Mouse (Mus musculus): ENCODE measurements around the gene Boc.
A peak's percentile ranks its signal among the peaks of the same experiment; 100 is the strongest.

The Boc gene

DNA sequence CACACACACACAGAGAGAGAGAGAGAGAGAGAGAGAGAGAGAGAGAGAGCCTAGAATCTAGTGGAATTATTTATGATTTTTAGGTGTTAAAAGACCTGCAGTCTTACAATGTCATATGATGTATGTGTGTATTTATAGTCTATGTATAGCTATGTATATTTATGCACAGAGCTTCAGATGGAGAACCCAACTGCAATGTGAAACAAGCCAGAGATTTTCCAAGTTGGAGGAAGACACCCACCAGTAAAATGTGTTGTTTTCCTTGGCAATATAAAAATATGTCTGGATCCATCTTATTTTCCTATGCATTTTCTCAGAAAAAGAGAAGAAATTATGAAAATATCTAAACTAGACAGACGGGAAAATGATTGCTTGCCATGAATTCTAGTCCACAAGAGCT is 32.7 kb downstream of the Boc start:
- no peak for DNase-seq

GRCm38 (mm10) chr16:44523595-44523994 is 35.1 kb downstream of the Boc start:
- DNase-seq, result no peak

- DNase-seq, result no peak
Measured at GRCm38 (mm10) chr16:44516498-44516897, 42.2 kb downstream of the Boc start.

DNA sequence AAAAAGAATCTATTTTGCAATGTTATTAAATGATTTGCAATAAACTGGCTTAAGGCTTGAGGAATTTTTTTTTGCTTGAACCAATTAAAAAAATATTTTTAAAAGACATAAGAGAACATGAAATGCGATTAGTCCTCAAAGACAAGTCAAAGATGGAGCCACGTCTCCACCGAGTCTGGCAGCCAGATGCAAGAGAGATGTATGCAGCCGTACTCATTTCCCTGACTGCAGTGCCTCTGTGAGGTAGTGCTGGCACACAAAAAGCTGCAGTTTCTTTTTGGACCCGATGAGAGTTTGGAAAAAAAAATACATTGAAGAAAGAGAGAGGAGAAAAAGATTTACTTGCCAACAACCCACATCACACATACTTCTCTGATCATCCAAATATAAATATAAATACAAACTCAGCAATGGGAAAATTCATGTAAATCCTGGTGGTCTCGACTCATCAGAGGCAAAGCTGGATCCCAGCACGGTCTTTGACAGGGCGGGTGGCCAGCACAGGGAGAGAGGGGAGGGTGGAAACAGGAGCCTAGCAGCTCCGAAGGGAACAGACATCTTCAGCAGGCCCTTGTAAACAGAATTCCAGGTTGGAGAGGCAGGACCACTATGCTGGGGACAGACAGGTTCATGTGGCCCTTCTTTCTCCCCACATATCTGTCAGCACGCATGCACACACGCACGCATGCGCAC is 48.0 kb downstream of the Boc start:
- no peak for DNase-seq

- DNase-seq, result no peak
Measured at GRCm38 (mm10) chr16:44509458-44510344, 49.0 kb downstream of the Boc start.

GRCm38 (mm10) chr16:44508772-44509171 is 49.9 kb downstream of the Boc start:
- no peak for DNase-seq

DNA sequence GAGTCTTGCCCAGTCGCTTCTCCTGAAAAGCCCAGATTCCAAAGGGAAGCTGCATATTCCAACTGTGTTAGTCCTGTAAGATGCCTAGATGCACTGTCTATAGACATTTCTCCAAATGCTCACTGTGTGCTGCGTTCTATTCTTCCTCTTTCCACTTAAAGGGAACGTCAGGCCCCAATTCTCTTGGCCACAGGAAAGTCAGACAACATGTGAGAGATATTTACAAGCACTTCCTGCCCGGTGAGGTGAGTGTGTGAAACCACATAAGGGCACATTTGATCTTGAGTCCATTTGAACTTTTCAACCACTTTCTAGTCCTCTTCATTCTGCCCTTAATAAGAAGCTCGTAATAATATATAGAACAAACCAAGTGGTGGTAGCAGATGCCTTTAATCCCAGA is 50.7 kb downstream of the Boc start:
- no peak for DNase-seq

DNA sequence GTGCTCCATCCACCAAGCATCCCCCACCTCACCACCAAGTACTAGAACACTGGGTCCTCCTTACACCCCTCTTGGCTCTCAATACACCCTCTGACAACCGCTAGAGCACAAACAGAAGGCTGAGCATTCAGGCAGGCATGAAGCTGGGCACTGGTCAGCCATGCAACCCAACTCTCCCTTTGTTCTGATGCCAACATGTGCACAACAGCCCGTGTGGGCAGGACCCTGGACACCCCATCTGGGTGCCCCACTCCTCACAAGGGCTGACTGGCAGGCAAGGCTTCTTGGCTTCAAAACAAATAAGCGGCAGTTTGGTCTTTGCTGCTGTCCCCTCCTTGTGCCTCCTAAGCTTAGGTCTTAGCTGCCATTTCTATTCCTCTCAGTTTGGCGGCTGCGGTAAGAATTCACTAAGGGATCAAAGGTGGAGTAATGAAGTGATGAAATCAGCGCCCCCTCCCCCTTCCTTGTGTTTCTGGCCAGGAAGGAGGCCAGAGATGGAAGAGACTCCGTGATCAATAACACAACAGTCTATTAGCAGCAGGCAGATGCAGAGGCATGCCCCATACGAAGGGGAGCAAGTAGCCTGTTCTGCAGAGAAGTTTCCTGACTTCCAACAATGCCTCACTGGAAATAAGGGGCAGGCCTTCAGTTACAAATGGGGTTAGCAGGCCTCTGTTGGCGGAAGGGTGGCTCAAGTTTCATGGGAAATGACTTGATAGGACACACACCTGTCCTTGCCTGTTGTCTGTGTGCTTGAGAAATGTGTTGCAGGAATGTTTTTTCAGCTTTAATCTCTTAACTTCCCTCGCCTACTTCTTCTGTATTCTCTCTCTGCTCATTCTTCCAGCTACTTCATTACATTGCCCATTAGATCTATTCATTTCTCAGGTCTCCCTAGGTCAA is 51.4 kb downstream of the Boc start:
- DNase-seq, result peak; percentile 37

GRCm38 (mm10) chr16:44505243-44505642 is 53.5 kb downstream of the Boc start:
- no peak for DNase-seq

DNA sequence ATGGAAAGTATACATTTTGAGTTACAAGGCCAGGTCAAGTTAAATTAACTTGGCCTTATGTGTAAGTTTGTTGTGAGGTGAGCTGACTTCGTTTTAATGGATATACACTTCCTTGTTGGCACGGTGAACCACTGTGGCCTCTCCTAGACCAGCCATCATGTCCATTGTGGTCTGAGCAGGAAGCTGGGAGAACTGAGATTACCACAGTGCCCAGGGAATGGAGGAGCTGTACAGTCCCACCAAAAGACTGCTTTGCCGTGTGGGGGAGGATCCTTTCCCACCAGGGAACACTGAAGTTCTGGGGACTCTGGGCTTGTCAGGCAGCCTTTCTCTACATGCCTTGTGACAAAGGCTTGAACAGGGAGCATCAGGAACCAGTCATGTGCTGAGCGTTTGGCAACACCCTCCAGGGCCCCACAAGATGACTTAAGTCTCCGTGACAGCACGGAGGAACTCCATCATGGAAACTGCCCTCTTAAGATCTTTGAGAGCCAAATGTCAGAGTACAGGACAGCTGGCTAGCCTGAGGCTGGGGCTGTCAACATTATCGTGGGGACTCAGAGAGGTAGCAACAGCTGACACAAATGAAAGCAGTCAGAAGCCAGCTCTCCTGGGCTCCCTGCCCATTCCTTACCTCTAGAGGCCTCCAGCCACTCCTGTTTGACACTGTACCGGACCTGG is 55.7 kb downstream of the Boc start:
- DNase-seq, result no peak

GRCm38 (mm10) chr16:44502325-44502724 is 56.4 kb downstream of the Boc start:
- no peak for DNase-seq

GRCm38 (mm10) chr16:44501783-44502182 is 56.9 kb downstream of the Boc start:
- DNase-seq, result no peak

DNA sequence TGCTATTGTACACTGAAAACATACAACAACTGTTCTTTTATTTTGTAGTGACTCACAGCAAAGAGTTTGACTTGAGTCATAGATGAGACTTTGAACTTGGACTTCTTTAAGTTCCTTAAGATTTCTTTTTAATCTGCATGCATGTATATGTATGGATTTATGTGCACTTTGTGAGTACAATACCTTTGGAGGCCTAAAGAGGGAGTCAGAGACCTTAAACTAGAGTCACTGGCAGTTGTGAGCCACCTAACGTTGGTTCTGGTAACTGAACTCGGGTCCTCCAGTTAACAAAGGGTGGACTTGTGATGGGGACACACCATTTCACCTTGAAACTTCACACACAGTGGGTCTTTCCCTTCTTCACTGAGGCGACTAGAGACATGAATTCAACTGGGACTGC is 60.2 kb downstream of the Boc start:
- no peak for DNase-seq

DNA sequence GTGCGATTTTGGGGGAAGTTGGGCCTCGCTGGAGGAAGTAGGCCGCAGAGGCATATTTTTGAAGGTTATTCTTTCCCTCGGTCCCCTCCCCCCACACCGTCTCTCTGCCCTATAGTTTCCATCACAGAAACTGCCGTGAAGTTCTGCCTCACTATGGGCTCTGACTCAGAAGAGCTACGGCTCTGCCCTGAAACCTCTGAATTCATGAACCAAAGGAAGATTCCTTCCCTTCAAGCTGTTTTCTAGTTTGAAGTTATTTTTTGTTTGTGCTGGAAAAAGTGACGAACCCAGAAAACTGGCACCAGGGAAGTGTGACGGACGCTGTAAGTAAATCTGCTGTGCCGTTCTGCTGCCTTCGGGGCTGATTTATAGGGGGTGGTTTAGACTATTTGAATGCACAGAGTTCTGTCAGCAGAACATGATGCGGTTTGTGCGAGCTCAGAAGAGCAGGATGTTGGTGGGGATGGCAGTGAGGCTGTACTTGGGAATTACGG is 61.7 kb downstream of the Boc start:
- no peak for DNase-seq

DNA sequence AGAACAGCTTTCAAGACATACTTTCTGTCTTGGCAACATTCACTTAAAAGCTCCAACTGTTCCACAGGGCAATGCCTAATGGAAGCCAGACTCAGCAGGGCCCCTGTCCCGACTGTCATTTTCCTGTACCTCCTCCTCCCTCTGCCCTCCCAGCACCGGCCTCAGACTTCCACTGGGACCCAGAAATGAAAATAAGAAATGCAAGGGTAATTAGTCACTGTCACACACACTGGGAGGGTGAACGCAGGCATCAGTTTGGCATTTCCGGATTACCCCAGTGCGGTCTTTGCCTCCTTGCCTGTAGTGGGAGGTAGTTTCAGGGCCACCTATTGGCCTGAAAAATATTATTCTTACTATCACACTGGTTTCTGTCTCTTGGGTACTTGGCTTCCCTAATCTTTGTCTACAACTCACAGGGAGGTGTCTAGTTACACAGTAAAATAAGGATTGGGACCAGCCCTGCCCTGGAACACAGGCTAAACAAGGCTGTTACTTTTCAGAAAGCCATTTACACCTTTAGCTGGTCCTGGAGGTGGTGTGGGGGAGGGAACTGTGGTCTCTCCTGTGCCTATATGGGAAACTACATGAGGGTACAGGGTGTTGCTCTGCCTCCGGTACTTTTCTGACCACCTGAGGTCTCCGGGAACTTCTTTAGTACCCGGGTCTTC is 64.1 kb downstream of the Boc start:
- peak; percentile 70 for DNase-seq

- DNase-seq, result peak; percentile 29
Measured at GRCm38 (mm10) chr16:44493868-44494267, 64.8 kb downstream of the Boc start.

DNA sequence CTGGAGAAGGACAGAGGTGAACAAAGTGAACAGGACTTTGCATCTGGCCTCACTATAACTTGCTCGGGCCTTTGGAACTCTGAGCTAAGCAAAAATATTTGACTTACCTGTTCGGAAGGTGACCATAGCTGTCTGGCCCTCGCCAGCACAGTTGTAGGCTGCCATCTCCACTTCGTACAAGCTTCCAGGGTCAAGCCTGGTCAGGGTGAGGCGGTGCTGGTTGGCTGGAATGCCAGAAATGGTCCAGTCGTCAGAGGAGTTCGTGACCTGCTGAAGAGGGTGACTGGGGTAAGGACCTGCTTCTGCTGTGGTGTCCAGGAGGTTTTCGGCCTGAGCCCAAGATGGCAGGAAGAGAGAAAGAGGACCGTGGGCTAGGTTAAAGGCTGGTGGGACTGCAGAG is 66.0 kb downstream of the Boc start:
- DNase-seq, result no peak

DNA sequence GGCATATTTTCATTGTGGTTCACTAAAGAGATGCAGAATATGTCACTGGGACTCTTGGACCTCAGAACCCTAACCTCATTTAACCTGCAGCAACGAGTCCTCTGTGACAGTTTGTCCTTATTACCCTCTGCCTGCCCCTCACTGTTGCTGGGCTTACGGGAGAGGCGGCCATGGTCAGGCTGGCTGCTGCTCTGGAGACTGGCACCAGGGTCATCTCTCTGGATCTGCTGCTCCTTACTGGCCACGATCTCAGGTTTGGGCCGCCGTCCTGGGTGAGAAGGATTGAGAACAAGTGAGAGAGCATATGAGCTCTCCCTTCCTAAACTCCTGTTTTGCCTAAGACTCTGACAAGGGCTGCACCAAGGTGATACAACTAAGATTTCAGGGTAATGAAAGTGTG is 66.5 kb downstream of the Boc start:
- no peak for DNase-seq

DNA sequence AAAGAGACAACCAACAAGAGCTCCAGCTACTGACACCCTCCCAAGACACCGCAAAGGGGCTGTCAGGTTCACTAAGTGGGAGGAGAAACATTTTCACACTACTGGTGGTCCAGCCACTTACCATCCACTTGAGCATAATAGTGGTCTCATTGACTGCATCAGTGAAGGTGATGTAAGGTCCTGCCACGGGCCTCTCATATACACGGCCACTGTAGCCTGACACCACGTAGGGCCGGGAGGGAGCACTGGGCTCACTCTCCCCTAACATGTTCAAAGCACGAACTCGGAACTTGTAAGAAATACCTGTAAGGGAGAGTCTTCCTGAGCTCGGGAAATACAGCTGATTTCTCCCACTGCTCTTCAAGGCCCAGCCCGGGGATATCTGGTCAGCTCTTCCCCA is 67.6 kb downstream of the Boc start:
- DNase-seq, result no peak

- DNase-seq, result no peak
Measured at GRCm38 (mm10) chr16:44487194-44487593, 71.5 kb downstream of the Boc start.

- no peak for DNase-seq
Measured at GRCm38 (mm10) chr16:44486612-44487011, 72.1 kb downstream of the Boc start.

DNA sequence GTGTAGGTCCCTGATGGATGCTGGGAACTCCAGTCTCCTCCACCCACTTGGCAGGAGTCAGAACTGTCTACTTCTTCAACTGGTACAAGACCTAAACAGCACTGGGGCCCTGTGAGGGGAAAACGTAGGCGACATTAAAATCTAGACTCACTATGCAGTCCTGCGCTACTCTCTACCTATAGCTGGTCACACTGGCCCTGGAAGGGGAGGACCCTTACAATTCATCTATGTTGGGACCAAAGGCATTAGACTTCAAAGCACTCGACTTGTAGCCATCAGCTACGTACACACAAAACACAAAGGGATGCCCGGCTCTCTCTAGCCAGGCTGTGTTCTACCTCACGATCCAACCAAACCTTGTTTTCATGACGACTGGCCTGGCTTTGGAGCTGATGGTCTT is 73.0 kb downstream of the Boc start:
- no peak for DNase-seq

All from embryo, embryonic 11 days (tissue).